Mouse (Mus musculus) left cerebral cortex, postnatal 4 days (tissue): ENCODE measurements around the gene Tbc1d5. TPM values are rescaled to one million over a fixed set of nuclear protein-coding genes. Genes with fewer than 3 reads are reported as not detected.

ENCODE experiments used
- DNase-seq: peaks from one replicate; pipeline ENCODE4 v3.0.0-alpha.2; 2022
- intact Hi-C: fragments of 180-260 bp; cut with DNase I; formaldehyde crosslinking; loops from one replicate; pipeline ENCODE4 v1.15.1; 2025
- total RNA-seq, 2 experiments: library from RNA; stranded (reverse); gene quantifications; 2 replicates each; pipeline ENCODE4 v1.2.3; 2021

The Tbc1d5 gene
- total RNA-seq, 2 experiments from 2014 or later: 50.5 to 66.8 TPM

- intact Hi-C loops: no loop called here
- DNase-seq: no peak
Observed at GRCm38 (mm10) chr17:50897867-50898266, 281.3 kb downstream of the Tbc1d5 start.

- intact Hi-C loops: no loop called here
- DNase-seq: no peak
Observed at GRCm38 (mm10) chr17:50889475-50889874, 289.7 kb downstream of the Tbc1d5 start.

- intact Hi-C loops: no loop called here
- no peak for DNase-seq
Observed at GRCm38 (mm10) chr17:50879910-50880309, 299.2 kb downstream of the Tbc1d5 start.

GRCm38 (mm10) chr17:50876451-50876850, 302.7 kb downstream of the Tbc1d5 start:
- intact Hi-C loops: no loop called here

GRCm38 (mm10) chr17:50874067-50874466, 305.1 kb downstream of the Tbc1d5 start:
- intact Hi-C loops: no loop called here
- no peak for DNase-seq

More at GRCm38 (mm10) chr17:50876451-50876850, 302.7 kb downstream of the Tbc1d5 start:
- no peak for DNase-seq

- no peak for DNase-seq
- intact Hi-C loops: no loop called here
Observed at GRCm38 (mm10) chr17:50872600-50872999, 306.6 kb downstream of the Tbc1d5 start.

- no peak for DNase-seq
- intact Hi-C loops: no loop called here
Observed at GRCm38 (mm10) chr17:50867297-50867696, 311.9 kb downstream of the Tbc1d5 start.

- no peak for DNase-seq
- intact Hi-C loops: no loop called here
Observed at GRCm38 (mm10) chr17:50864781-50865180, 314.4 kb downstream of the Tbc1d5 start.

- DNase-seq: no peak
Observed at GRCm38 (mm10) chr17:50853220-50853619, 325.9 kb downstream of the Tbc1d5 start.

GRCm38 (mm10) chr17:50851382-50851781, 327.8 kb downstream of the Tbc1d5 start:
- no peak for DNase-seq
- intact Hi-C loops: no loop called here

More at GRCm38 (mm10) chr17:50853220-50853619, 325.9 kb downstream of the Tbc1d5 start:
- intact Hi-C loops: no loop called here

- DNase-seq: no peak
- intact Hi-C loops: loop anchor here (10.0 kb wide), 1 partner anchor 1651 kb away; no protein-coding TSS in a partner anchor
Observed at GRCm38 (mm10) chr17:50814089-50814488, 365.1 kb downstream of the Tbc1d5 start.

GRCm38 (mm10) chr17:50813580-50813979, 365.6 kb downstream of the Tbc1d5 start:
- no peak for DNase-seq
- intact Hi-C loops: loop anchor here (10.0 kb wide), 1 partner anchor 1651 kb away; no protein-coding TSS in a partner anchor

GRCm38 (mm10) chr17:50805631-50806030, 373.5 kb downstream of the Tbc1d5 start:
- intact Hi-C loops: no loop called here
- no peak for DNase-seq

- no peak for DNase-seq
- intact Hi-C loops: no loop called here
Observed at GRCm38 (mm10) chr17:50803234-50803633, 375.9 kb downstream of the Tbc1d5 start.

- intact Hi-C loops: no loop called here
- DNase-seq: no peak
Observed at GRCm38 (mm10) chr17:50802380-50802779, 376.8 kb downstream of the Tbc1d5 start.

GRCm38 (mm10) chr17:50795445-50796095, 383.6 kb downstream of the Tbc1d5 start:
- peak; percentile 50 for DNase-seq
- intact Hi-C loops: loop anchor here (5.0 to 10.0 kb wide), 3 partner anchors 291 to 861 kb away; partner anchors contain the start of genes Dazl and Plcl2

- no peak for DNase-seq
- intact Hi-C loops: loop anchor here (10.0 kb wide), 2 partner anchors 287 to 857 kb away; partner anchors contain the start of gene Plcl2
Observed at GRCm38 (mm10) chr17:50791671-50792070, 387.5 kb downstream of the Tbc1d5 start.

GRCm38 (mm10) chr17:50788835-50789234, 390.3 kb downstream of the Tbc1d5 start:
- intact Hi-C loops: no loop called here
- DNase-seq: no peak

GRCm38 (mm10) chr17:50775247-50775646, 403.9 kb downstream of the Tbc1d5 start:
- intact Hi-C loops: no loop called here
- DNase-seq: peak; percentile 10

- intact Hi-C loops: no loop called here
- DNase-seq: no peak
Observed at GRCm38 (mm10) chr17:50764387-50764786, 414.8 kb downstream of the Tbc1d5 start.

- intact Hi-C loops: no loop called here
Observed at GRCm38 (mm10) chr17:50763407-50763806, 415.7 kb downstream of the Tbc1d5 start.

GRCm38 (mm10) chr17:50762231-50762630, 416.9 kb downstream of the Tbc1d5 start:
- DNase-seq: peak; percentile 28
- intact Hi-C loops: no loop called here

More at GRCm38 (mm10) chr17:50763407-50763806, 415.7 kb downstream of the Tbc1d5 start:
- peak; percentile 43 for DNase-seq
